Mouse (Mus musculus) forebrain, postnatal 0 days (tissue): ENCODE data around the gene Zfp648. TPM values are rescaled to one million over a fixed set of nuclear protein-coding genes. Genes with fewer than 3 reads are reported as not detected.

Source experiments
- ATAC-seq: fragments of 200-750 bp; cut with Nextera tagmentation; 2 replicates; pipeline ENCODE4 v1.8.0; 2017; ENCODE audit warnings: mild to moderate bottlenecking, moderate library complexity
- DNase-seq: peaks from one replicate; pipeline ENCODE4 v3.0.0-alpha.2; 2015
- H3K27ac ChIP-seq: fragments of 300-500 bp; sonication (generic); 2 replicates; pipeline ENCODE4 v1.5.1; 2014; ENCODE audit warnings: low read depth, mild to moderate bottlenecking, antibody characterized with exemption, low read length, moderate library complexity, mixed read lengths
- H3K27me3 ChIP-seq: fragments of 300-500 bp; sonication (generic); 2 replicates; pipeline ENCODE4 v1.6.1; 2014; ENCODE audit warnings: mild to moderate bottlenecking, low read length, mixed read lengths; ENCODE audit not compliant: insufficient read depth
- H3K36me3 ChIP-seq: fragments of 300-500 bp; sonication (generic); 2 replicates; pipeline ENCODE4 v1.6.1; 2014; ENCODE audit warnings: mild to moderate bottlenecking, moderate library complexity; ENCODE audit not compliant: insufficient read depth
- H3K4me1 ChIP-seq: fragments of 300-500 bp; sonication (generic); 2 replicates; pipeline ENCODE4 v1.6.1; 2014; ENCODE audit warnings: antibody characterized with exemption; ENCODE audit not compliant: insufficient read depth
- H3K4me2 ChIP-seq: fragments of 300-500 bp; sonication (generic); 2 replicates; pipeline ENCODE4 v1.6.1; 2014; ENCODE audit warnings: low read depth, mild to moderate bottlenecking, moderate library complexity
- H3K4me3 ChIP-seq: fragments of 300-500 bp; sonication (generic); 2 replicates; pipeline ENCODE4 v1.5.1; 2014; ENCODE audit warnings: low read depth, low read length, mixed read lengths
- H3K9ac ChIP-seq: fragments of 300-500 bp; sonication (generic); 2 replicates; pipeline ENCODE4 v1.6.1; 2014; ENCODE audit warnings: mild to moderate bottlenecking
- H3K9me3 ChIP-seq: fragments of 300-500 bp; sonication (generic); 2 replicates; pipeline ENCODE4 v1.6.1; 2016; ENCODE audit warnings: low read length
- CTCF ChIP-seq: sonication (generic); IDR thresholded peaks from 2 replicates; pipeline ENCODE4 v1.5.1; 2016; ENCODE audit warnings: antibody characterized with exemption, control low read depth, low read depth
- WGBS: fragments of 180-500 bp; shearing (Covaris S2); extraction: QIAGEN DNeasy Blood & Tissue Kit; methylation state at CpG from one replicate; pipeline ENCODE4 v1.1.7; 2014; 5-methylcytosine and 5-hydroxymethylcytosine counted together
- polyA plus RNA-seq: library from polyadenylated mRNA; unstranded; fragments of >200 nt; fragmentation: Nextera tagmentation; extraction: Ambion mirVana; gene quantifications from 2 replicates; pipeline ENCODE4 v1.2.1, GENCODE M21; 2015
- total RNA-seq: library from RNA; depleted of rRNA; stranded (reverse); fragments of >200 nt; gene quantifications from 2 replicates; pipeline ENCODE4 v1.2.3, GENCODE M21; 2014

The Zfp648 gene
- total and polyA plus RNA-seq, 2 experiments from 2014 or later = 0.19 to 0.93 TPM

DNA sequence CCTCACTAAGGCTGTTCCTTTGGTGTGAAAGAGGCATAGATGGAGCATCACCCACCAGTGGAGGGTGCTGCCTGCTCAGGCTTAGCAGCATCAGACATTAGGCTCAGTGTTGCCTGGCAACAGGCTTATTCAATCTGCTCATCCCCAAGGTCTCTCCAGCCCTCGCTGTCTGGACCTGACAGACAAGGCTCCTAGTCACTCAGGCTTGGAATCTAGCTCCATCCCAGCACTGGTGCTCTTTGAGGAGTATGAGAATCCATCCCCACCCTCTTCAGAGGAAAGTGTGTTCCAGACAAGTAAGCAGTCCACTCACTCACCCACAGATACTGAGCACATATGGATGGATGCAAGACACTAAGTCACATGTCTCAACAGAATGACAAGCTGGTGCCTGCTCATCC, 22.8 kb downstream of the Zfp648 start:
- peak; percentile 63 for DNase-seq
- TF ChIP-seq CTCF = peak; percentile 64
- H3K9ac ChIP-seq = no peak overlapping the region
- no peak overlapping the region for H3K4me3 ChIP-seq
- no peaks in the 10 kb centered on the region for H3K9me3 ChIP-seq
- no peak overlapping the region for H3K27ac ChIP-seq
- no peaks in the 10 kb centered on the region for H3K27me3 ChIP-seq
- peak; percentile 94 for ATAC-seq
- no peaks in the 10 kb centered on the region for H3K36me3 ChIP-seq
- WGBS = 22% methylated on average over 1 of the region's 1 CpGs
- H3K4me2 ChIP-seq = no peak overlapping the region
- no peaks in the 10 kb centered on the region for H3K4me1 ChIP-seq

GRCm38 (mm10) chr1:154232594-154232993, 31.6 kb downstream of the Zfp648 start:
- Histone ChIP-seq H3K4me1 (no peaks in the 10 kb centered on the region), H3K9me3 (no peaks in the 10 kb centered on the region), H3K9ac (no peak overlapping the region), H3K4me2 (no peak overlapping the region), H3K4me3 (no peak overlapping the region), H3K27ac (no peak overlapping the region), H3K27me3 (no peaks in the 10 kb centered on the region), H3K36me3 (no peaks in the 10 kb centered on the region)
- DNase-seq (no peak), ATAC-seq (no peak)
- WGBS = 89% methylated on average over 4 of the region's 4 CpGs
- no peak for TF ChIP-seq CTCF

GRCm38 (mm10) chr1:154233033-154233432, 32.0 kb downstream of the Zfp648 start:
- DNase-seq = no peak
- Histone ChIP-seq H3K36me3 (no peaks in the 10 kb centered on the region), H3K4me1 (no peaks in the 10 kb centered on the region), H3K9me3 (no peaks in the 10 kb centered on the region), H3K27ac (no peak overlapping the region), H3K4me3 (no peak overlapping the region), H3K27me3 (no peaks in the 10 kb centered on the region), H3K4me2 (no peak overlapping the region), H3K9ac (no peak overlapping the region)
- WGBS = 87% methylated on average over 6 of the region's 6 CpGs
- no peak for TF ChIP-seq CTCF
- ATAC-seq = no peak

DNA sequence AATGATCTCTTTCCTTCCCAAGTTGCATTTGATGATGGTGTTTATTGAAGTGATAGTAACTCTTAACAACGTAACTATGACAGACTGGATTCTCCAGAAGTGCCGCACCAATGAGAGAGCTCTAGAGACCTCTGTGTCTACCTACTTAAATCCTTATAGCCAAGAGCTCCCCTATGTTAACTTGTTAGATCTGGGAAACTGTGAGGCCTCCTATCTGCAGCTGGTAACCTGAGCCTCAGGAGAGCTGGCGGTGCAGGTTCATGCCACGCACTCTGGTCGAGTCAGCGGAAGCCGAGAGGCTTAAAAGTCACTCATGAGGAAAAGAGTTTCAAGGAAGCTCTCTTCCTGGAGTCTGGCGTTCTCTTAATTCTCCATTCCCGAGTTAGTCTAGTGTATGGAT, 33.8 kb downstream of the Zfp648 start:
- H3K36me3 ChIP-seq = no peaks in the 10 kb centered on the region
- ATAC-seq = no peak
- H3K27me3 ChIP-seq = no peaks in the 10 kb centered on the region
- no peak overlapping the region for H3K4me3 ChIP-seq
- no peaks in the 10 kb centered on the region for H3K4me1 ChIP-seq
- no peaks in the 10 kb centered on the region for H3K9me3 ChIP-seq
- TF ChIP-seq CTCF = no peak
- H3K27ac ChIP-seq = no peak overlapping the region
- no peak overlapping the region for H3K9ac ChIP-seq
- no peak for DNase-seq
- WGBS = 89% methylated on average over 9 of the region's 9 CpGs
- no peak overlapping the region for H3K4me2 ChIP-seq

GRCm38 (mm10) chr1:154238876-154239275, 37.9 kb downstream of the Zfp648 start:
- no peaks in the 10 kb centered on the region for H3K4me1 ChIP-seq
- H3K27ac ChIP-seq = no peak overlapping the region
- H3K9me3 ChIP-seq = no peaks in the 10 kb centered on the region
- no peak overlapping the region for H3K9ac ChIP-seq
- H3K27me3 ChIP-seq = no peaks in the 10 kb centered on the region
- DNase-seq (peak; percentile 37), ATAC-seq (no peak)
- H3K4me2 ChIP-seq = no peak overlapping the region
- peak; percentile 60 for TF ChIP-seq CTCF
- H3K4me3 ChIP-seq = no peak overlapping the region
- no peaks in the 10 kb centered on the region for H3K36me3 ChIP-seq

DNA sequence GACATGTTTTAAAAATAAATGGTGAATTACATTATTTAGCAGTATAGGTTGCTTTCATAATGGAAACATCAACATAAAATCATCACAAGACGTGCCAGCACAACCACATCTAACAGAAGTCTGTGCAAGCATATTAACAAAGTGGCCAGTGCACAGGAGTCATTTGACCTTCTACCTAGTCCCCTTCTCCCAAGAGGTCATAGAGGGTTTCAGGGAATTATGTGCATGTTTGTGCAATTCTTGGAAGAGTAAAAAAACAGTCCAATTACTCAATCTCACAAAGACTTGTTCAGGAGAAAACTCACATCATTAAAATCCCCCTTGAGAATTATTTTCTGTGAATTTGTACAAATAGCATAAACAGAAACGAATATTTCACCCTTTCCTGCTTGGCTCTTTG, 50.2 kb downstream of the Zfp648 start:
- Histone ChIP-seq H3K9ac (no peak overlapping the region), H3K36me3 (no peaks in the 10 kb centered on the region), H3K9me3 (no peaks in the 10 kb centered on the region), H3K27ac (no peak overlapping the region), H3K4me3 (no peak overlapping the region), H3K4me1 (no peaks in the 10 kb centered on the region), H3K27me3 (no peaks in the 10 kb centered on the region), H3K4me2 (no peak overlapping the region)
- 80% methylated on average over 2 of the region's 2 CpGs for whole genome bisulfite sequencing
- TF ChIP-seq CTCF = no peak
- no peak for ATAC-seq
- no peak for DNase-seq

DNA sequence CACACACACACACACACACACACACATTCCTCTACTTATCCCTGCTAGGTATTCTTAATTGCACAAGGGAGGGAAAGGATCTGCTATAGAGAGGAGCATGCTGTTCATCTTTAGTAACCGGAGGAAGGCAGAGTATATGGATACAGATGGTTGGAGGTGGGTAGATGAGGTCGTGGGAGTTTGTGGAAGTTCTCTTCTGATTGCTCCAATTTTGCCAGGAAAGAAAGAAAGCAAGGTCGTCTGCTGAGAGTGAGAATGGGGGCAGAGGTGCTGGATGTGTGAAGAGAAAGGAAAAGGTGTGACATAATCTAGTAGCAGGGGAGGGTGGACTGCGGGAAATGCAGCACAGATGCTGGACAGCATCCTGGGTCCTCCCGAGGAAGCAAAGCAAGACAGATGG, 51.8 kb downstream of the Zfp648 start:
- Histone ChIP-seq H3K27ac (no peak overlapping the region), H3K4me3 (no peak overlapping the region), H3K4me2 (no peak overlapping the region), H3K36me3 (no peaks in the 10 kb centered on the region), H3K9ac (no peak overlapping the region), H3K27me3 (no peaks in the 10 kb centered on the region), H3K4me1 (no peaks in the 10 kb centered on the region), H3K9me3 (no peaks in the 10 kb centered on the region)
- ATAC-seq (no peak), DNase-seq (no peak)
- no peak for TF ChIP-seq CTCF
- 64% methylated on average over 5 of the region's 5 CpGs for whole genome bisulfite sequencing
